Mouse (Mus musculus) ES-CJ7 (cell line): ENCODE results near the gene Atp6v1a.
A peak's percentile ranks its signal among the peaks of the same experiment; 100 is the strongest.

Source experiments
- DNase-seq: peaks from one replicate; pipeline ENCODE4 v3.0.0; 2011; ENCODE audit warnings: low read depth, low spot score

Atp6v1a gene

GRCm38 (mm10) chr16:44139536-44140185 is at the start of gene Atp6v1a, which contains the start of gene Naa50:
Gene Atp6v1a, minus strand, starts transcription at chr16:44139705.
Gene Naa50, plus strand, starts transcription at chr16:44139830.
- peak; percentile 94 for DNase-seq

- DNase-seq, result peak; percentile 48
Observed at GRCm38 (mm10) chr16:44188766-44189165, 49.3 kb upstream of the Atp6v1a start.

GRCm38 (mm10) chr16:44187172-44187571 is 47.7 kb upstream of the Atp6v1a start:
- no peak for DNase-seq

- no peak for DNase-seq
Observed at GRCm38 (mm10) chr16:44184769-44185168, 45.3 kb upstream of the Atp6v1a start.

- DNase-seq, result no peak
Observed at GRCm38 (mm10) chr16:44182597-44182996, 43.1 kb upstream of the Atp6v1a start.

DNA sequence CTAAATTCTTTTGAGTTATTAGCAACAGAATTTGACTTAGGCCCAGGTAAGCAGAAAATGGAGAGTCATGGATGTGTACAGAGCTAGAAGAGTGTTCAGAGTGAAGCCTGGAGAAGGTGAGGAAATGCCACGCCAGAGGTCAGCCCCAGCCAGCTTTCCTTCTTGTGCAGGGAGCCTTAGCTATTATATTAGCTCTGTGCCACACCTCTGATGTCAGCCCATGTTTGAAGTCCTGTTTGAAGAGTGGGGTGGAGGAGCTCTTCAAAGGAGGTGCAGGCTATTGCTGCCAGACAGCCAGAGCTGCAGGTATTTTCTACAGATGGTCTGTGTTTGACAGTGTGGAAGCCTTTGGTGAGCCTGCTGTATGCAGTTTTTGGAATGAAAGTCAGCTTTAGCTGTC is 39.0 kb upstream of the Atp6v1a start:
- no peak for DNase-seq

DNA sequence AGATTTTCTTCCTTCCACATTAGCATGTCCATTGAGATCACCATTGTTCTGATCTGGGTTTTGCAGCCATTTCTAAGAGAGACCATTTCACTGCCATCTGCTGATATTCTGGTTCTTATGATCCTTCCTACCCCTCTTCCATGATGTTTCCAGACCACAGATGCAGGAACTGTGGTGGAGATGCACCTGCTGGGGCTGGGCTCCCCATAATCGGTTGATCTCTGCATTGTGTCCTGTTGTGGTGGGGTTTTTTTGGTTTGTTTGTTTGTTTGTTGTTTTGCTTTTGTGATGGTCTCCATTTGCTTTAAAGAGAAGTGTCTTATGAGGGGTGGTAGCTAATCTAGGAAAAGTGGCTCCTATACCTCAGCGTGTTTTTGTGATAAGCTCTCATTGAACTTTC is 37.0 kb upstream of the Atp6v1a start:
- DNase-seq, result no peak

DNA sequence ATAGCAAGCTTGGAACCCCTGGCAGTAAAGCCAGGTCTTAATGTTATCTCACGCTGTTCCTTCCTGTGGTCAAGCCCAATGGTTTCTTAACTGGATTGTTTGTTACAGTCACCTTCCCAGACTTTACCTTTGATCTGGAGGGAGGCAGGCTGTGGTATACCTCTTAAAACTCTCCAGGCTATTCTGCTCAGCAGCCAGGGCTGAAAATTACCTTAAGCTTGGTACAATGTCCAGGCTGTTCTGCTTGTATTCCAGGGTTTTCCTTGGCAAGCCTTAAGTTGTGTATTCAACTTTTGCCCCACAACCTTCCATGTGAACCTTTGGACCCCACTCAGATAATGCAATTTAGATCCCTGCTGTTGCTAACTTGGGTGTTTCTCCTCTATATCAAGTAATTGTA is 35.5 kb upstream of the Atp6v1a start:
- DNase-seq, result no peak

- no peak for DNase-seq
Observed at GRCm38 (mm10) chr16:44173966-44174530, 34.5 kb upstream of the Atp6v1a start.

- no peak for DNase-seq
Observed at GRCm38 (mm10) chr16:44173155-44173941, 33.8 kb upstream of the Atp6v1a start, which contains the start of gene Usf3. Gene Usf3, plus strand, starts transcription at chr16:44173246.

DNA sequence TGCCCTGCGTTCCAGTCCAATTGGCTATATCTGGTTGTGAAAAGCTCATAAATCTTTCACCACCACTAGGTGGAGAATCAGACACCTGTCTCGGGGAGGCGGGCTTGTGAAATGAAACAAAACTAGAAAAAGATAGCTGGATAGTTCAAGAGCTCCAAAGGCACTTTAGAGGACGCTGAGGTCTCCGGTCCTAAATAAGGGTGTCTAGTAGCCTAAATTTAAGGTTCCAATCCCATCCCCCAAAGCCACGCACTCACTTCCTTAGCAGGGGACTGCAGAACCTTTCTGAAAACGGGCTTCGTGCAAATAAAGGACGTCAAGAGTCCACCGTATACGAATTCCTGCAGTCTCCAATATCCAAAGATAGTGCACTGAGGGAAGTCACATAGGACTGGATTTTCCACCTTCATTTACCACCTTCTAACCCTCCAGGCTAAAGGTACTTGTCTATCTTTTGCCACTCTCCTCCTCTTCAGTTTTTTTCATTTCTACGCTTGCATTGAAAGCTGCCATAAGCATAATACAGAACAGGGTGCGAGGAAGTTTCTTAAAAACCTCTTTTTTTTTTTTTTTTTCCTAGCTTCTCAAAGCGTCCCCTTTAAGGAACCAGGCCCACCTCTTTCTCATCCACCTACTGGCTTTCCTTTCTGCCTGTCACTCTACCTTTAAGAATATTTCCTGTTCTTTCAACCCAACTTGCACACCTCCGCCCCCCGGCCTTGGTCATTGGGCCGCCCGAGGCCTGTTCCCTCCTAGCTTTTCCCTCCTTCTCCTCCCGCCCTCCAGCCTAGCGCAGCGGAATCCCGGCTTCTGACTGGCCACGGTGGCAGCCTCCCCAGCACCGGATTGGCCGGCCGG is 33.0 kb upstream of the Atp6v1a start:
- peak; percentile 97 for DNase-seq

DNA sequence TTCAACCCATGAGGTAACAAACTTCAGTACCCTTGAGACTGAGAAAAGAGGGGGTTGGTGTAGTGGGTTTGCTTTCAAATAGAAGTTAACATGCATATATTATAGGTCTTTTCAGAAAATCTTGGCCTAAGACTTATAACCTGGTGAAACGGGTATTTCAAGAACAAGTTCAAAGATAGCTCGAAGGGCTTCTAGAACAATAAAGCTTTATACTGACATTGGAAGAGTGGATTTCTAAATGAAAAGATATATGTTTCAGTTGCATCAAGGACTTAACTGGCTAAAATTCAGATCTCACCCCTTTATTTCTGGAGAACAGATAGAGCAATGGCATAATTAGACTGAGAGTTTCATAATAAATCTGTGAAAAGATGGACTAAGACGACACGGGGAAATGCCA is 29.5 kb upstream of the Atp6v1a start:
- DNase-seq, result no peak

DNA sequence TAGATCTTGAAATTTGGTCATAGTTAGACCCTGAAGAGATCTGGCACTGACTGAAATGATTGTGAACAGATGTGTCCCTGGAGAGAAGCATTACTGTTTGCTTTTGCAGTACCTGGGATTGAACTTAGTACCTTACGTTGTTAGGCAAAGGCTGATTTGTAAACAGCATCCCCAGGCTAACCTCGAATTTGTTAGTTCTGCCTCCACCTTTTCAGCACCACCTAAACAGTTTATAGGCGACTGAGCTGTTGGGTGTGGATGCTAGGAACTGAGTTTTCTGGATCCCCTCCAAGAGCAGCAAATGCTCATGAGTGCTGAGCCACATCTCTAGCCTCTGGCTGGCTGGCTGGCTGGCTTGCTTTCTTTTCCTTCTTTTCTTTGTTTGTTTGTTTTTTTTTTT is 25.7 kb upstream of the Atp6v1a start:
- DNase-seq, result no peak

GRCm38 (mm10) chr16:44163831-44164230 is 24.3 kb upstream of the Atp6v1a start:
- no peak for DNase-seq

GRCm38 (mm10) chr16:44159325-44159724 is 19.8 kb upstream of the Atp6v1a start:
- no peak for DNase-seq

- peak; percentile 47 for DNase-seq
Observed at GRCm38 (mm10) chr16:44154497-44155057, 15.1 kb upstream of the Atp6v1a start.

DNA sequence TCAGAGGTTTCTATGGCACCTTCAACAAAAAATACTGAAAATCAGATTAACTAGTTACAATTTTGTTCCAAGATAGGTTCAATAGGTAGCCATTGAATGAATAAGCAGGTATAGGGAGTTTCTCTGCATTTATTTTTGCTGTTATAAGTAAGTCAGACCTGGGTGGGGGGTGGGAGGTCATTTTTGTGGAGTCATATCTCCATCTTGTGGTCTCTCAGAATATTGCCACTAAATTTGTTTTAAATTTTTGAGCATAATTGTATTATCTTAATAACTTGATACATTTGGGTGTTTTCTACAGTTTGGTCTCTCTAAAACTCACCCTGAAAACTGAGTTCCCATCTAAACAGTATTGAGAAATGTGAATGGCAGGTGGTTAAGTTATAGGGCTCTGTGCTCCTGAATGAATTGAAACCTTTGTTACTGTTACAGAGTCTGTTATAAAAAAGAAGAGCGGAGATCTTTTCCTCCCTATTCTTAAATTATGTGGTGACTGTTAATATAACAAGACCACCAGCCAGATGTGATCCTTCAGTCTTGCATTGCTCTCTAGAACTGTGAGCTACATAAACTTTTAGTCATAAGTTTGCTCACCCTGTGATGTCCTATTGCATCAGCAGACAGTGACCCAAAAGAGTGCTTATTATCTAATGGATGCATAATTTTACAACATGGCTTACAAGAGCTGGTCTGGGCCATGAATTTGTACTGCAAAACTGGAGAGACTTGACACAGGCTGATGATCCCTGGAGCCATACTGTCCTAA is 9.7 kb upstream of the Atp6v1a start:
- no peak for DNase-seq

DNA sequence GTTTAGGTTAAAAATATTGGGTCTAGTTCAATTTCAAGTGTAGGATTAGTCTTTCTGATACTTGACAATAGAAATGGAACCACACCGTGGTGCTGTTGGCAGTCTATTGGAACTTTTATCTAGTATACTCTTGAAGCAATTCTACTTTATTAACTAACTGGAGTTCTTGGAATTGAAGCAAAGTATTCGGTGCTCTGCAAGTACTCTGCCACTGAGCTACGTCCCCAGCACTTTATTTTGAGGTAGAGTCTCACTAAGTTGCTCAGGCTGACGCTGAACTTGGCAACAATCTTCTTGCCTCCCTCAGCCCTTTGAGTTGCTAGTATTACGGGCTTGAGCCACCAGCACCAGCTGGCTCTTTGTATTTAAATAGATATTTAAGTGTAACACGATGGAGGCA is 2.0 kb upstream of the Atp6v1a start:
- no peak for DNase-seq

- DNase-seq, result peak; percentile 88
Observed at GRCm38 (mm10) chr16:44140186-44140787, 782 bp upstream of the Atp6v1a start.

DNA sequence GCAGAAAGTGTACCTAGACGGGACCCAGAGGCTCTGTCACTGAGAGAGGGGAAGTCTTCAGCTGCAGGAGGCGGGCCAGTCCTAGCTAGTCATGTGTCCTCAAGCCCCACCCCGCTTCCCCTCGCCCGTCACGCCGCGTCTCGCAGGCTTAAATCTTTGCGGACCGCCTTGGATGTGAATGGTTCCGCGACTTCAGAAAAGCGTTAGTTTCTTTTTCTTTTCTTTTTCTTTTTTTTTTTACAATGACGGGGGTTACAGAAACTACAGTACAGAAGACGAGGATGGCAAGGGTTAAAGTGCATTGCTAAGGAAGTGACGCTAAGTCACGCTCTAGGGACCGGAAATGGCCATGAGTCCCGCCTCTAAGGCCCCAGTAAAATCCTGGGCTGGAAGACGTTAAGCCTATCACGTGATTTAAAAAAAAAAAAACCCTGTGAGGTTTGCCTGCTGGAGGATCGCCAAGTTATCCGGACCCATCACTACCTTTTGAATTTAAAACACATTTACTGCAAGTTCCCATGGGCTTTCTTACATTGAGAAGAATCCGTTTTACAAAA is 448 bp downstream of the Atp6v1a start:
- peak; percentile 94 for DNase-seq
